Mouse (Mus musculus): Measurements from ENCODE around the gene Crmp1.

Gene Crmp1

GRCm38 (mm10) chr5:37298370-37298769 is 56.6 kb downstream of the Crmp1 start:
- DNase-seq (ENCODE audit: low spot score): peak; percentile 8

- DNase-seq (ENCODE audit: low spot score): no peak
These were observed 68.3 kb downstream of the Crmp1 start for GRCm38 (mm10) chr5:37310026-37310425.

GRCm38 (mm10) chr5:37312980-37313722 is 71.4 kb downstream of the Crmp1 start:
- no peak for DNase-seq (ENCODE audit: low spot score)

GRCm38 (mm10) chr5:37318715-37319114 is 77.0 kb downstream of the Crmp1 start:
- DNase-seq (ENCODE audit: low spot score): no peak

- DNase-seq (ENCODE audit: low spot score): no peak
These were observed 78.4 kb downstream of the Crmp1 start for GRCm38 (mm10) chr5:37320174-37320573.

GRCm38 (mm10) chr5:37320761-37321160 is 79.0 kb downstream of the Crmp1 start:
- no peak for DNase-seq (ENCODE audit: low spot score)

- no peak for DNase-seq (ENCODE audit: low spot score)
These were observed 84.9 kb downstream of the Crmp1 start for GRCm38 (mm10) chr5:37326675-37327074.

- no peak for DNase-seq (ENCODE audit: low spot score)
These were observed 88.9 kb downstream of the Crmp1 start for GRCm38 (mm10) chr5:37330449-37331132.

- DNase-seq (ENCODE audit: low spot score): peak; percentile 75
These were observed 89.4 kb downstream of the Crmp1 start for GRCm38 (mm10) chr5:37331133-37331505.

GRCm38 (mm10) chr5:37332066-37332465 is 90.3 kb downstream of the Crmp1 start:
- no peak for DNase-seq (ENCODE audit: low spot score)

GRCm38 (mm10) chr5:37335061-37335460 is 93.3 kb downstream of the Crmp1 start:
- no peak for DNase-seq (ENCODE audit: low spot score)

GRCm38 (mm10) chr5:37336485-37337105 is 94.9 kb downstream of the Crmp1 start, which contains the start of gene Evc:
Evc (minus strand) TSS chr5:37336894.
- DNase-seq (ENCODE audit: low spot score): peak; percentile 73

- DNase-seq (ENCODE audit: low spot score): no peak
These were observed 96.0 kb downstream of the Crmp1 start for GRCm38 (mm10) chr5:37337696-37338095.

GRCm38 (mm10) chr5:37338288-37338687 is 96.5 kb downstream of the Crmp1 start, which contains the start of gene Evc2:
Evc2 (plus strand) TSS chr5:37338499.
- peak; percentile 81 for DNase-seq (ENCODE audit: low spot score)
